Mouse (Mus musculus) neural tube, embryonic 11.5 days (tissue): ENCODE measurements around the gene Ankfy1. TPM values are rescaled to one million over a fixed set of nuclear protein-coding genes. Genes with fewer than 3 reads are reported as not detected.

Experiments used
- ATAC-seq: fragments of 200-750 bp; cut with Nextera tagmentation; 2 replicates; pipeline ENCODE4 v1.8.0; 2017; ENCODE audit warnings: moderate number of reproducible peaks, mild to moderate bottlenecking, moderate TSS enrichment, moderate library complexity; ENCODE audit not compliant: insufficient read depth, low FRiP score, low TSS enrichment
- DNase-seq: peaks from one replicate; pipeline ENCODE4 v3.0.0-alpha.2; 2015; ENCODE audit warnings: low spot score
- H3K27ac ChIP-seq: fragments of 300-500 bp; sonication (generic); 2 replicates; pipeline ENCODE4 v1.5.1; 2014; ENCODE audit warnings: low read depth, mild to moderate bottlenecking, low read length
- H3K27me3 ChIP-seq: fragments of 300-500 bp; sonication (generic); 2 replicates; pipeline ENCODE4 v1.6.1; 2014; ENCODE audit warnings: mild to moderate bottlenecking, low read length, mixed read lengths; ENCODE audit not compliant: control insufficient read depth, insufficient read depth
- H3K36me3 ChIP-seq: fragments of 300-500 bp; sonication (generic); 2 replicates; pipeline ENCODE4 v1.6.1; 2014; ENCODE audit warnings: mild to moderate bottlenecking, low read length, moderate library complexity, mixed read lengths; ENCODE audit not compliant: control insufficient read depth, insufficient read depth
- H3K4me1 ChIP-seq: fragments of 300-500 bp; sonication (generic); 2 replicates; pipeline ENCODE4 v1.6.1; 2014; ENCODE audit warnings: low read length, mixed read lengths; ENCODE audit not compliant: control insufficient read depth, insufficient read depth
- H3K4me2 ChIP-seq: fragments of 300-500 bp; sonication (generic); 2 replicates; pipeline ENCODE4 v1.6.1; 2014; ENCODE audit warnings: low read depth, mild to moderate bottlenecking, moderate library complexity
- H3K4me3 ChIP-seq: fragments of 300-500 bp; sonication (generic); 2 replicates; pipeline ENCODE4 v1.5.1; 2014; ENCODE audit warnings: low read depth, low read length
- H3K9ac ChIP-seq: fragments of 300-500 bp; sonication (generic); 2 replicates; pipeline ENCODE4 v1.6.1; 2014; ENCODE audit warnings: mild to moderate bottlenecking, low read length
- H3K9me3 ChIP-seq: fragments of 300-500 bp; sonication (generic); 2 replicates; pipeline ENCODE4 v1.6.1; 2016; ENCODE audit warnings: low read length; ENCODE audit not compliant: control insufficient read depth
- WGBS: fragments of 180-500 bp; shearing (Covaris S2); extraction: QIAGEN DNeasy Blood & Tissue Kit; methylation state at CpG from one replicate; pipeline ENCODE4 v1.1.7; 2014; 5-methylcytosine and 5-hydroxymethylcytosine counted together
- microRNA-seq: library from miRNA; unstranded; fragments of <30 nt; microRNA quantifications from one replicate; pipeline ENCODE4, GENCODE M21; 2016
- polyA plus RNA-seq: library from polyadenylated mRNA; unstranded; fragments of >200 nt; fragmentation: Nextera tagmentation; extraction: Ambion mirVana; gene quantifications from 2 replicates; pipeline ENCODE4 v1.2.1, GENCODE M21; 2014

Gene Ankfy1
- polyA plus RNA-seq, 1 experiment from 2014 or later = 30.2 TPM

DNA sequence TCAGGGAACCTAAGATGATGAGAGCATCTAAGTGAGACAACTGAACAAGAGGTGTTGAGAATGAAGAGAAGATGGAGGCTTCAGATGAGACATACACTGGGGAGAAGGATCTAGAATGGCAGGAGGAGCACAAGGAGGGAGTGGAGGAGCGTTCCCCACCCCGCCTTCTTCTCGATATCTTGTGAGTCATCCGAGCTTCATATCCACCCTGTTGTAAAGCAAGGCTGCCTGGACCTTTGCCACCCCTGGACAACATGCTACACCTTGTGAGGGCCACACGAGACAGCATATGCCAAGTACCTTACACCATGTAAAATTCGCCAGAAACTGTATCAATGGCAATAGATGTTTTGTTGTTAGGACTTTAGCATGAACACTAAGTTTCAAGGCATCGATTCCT, 131.2 kb downstream of the Ankfy1 start:
- no peak for DNase-seq
- 89% methylated on average over 7 of the region's 7 CpGs for WGBS
- Histone ChIP-seq H3K27me3 (no peaks in the 10 kb centered on the region), H3K36me3 (no peaks in the 10 kb centered on the region), H3K9me3 (no peaks in the 10 kb centered on the region), H3K4me2 (no peak overlapping the region), H3K4me3 (no peak overlapping the region), H3K9ac (no peak overlapping the region), H3K27ac (no peak overlapping the region), H3K4me1 (no peaks in the 10 kb centered on the region)
- ATAC-seq = no peak

Small RNA genes within 50 kb of the gene (microRNA-seq; reads per million reads assigned to microRNA genes)
- not detected for gene Gm25678

Other genes starting within 250 kb of the Ankfy1 start
- gene Mybbp1a, start 248.7 kb upstream of the Ankfy1 start, polyA plus RNA-seq = 145 and 146 TPM in 2 replicates
- 7.1 and 7.7 TPM in 2 replicates for gene Spns2, start 200.1 kb upstream of the Ankfy1 start, polyA plus RNA-seq
- gene Spns3, start 139.5 kb upstream of the Ankfy1 start, polyA plus RNA-seq = 0.25 TPM in 1 of 2 replicates, not detected in the other
- 119 and 120 TPM in 2 replicates for gene Ube2g1, start 82.7 kb upstream of the Ankfy1 start, polyA plus RNA-seq
- gene Cyb5d2, start 106.1 kb downstream of the Ankfy1 start, polyA plus RNA-seq = 2.8 and 3.4 TPM in 2 replicates
- 10.0 and 10.6 TPM in 2 replicates for gene Zzef1, start 106.2 kb downstream of the Ankfy1 start, polyA plus RNA-seq